Mouse (Mus musculus): Measurements from ENCODE around the gene Psmb7. TPM values are rescaled to one million over a fixed set of nuclear protein-coding genes. Genes with fewer than 3 reads are reported as not detected.

Gene Psmb7
- polyA plus RNA-seq, 1 experiment from 2014 or later: 271 TPM

GRCm38 (mm10) chr2:38628801-38629200, 15.1 kb downstream of the Psmb7 start:
- no peaks in the 10 kb centered on the region for H3K4me1 ChIP-seq (replicated peaks; ENCODE audit: control insufficient read depth, insufficient read depth, low read length)
- WGBS: 90% methylated on average over 4 of the region's 4 CpGs
- DNase-seq (ENCODE audit: low spot score) (no peak), ATAC-seq (replicated peaks; ENCODE audit: low FRiP score) (no peak)
- no peaks in the 10 kb centered on the region for H3K9me3 ChIP-seq (ENCODE audit: control insufficient read depth, low read length)
- no peaks in the 10 kb centered on the region for H3K27me3 ChIP-seq (replicated peaks; ENCODE audit: control insufficient read depth, insufficient read depth, low read length)
- no peak overlapping the region for H3K27ac ChIP-seq (ENCODE audit: low read depth, low read length)
- peaks cover 38% of the 10 kb centered on the region for H3K36me3 ChIP-seq (ENCODE audit: control insufficient read depth, insufficient read depth, low read length)
- no peak overlapping the region for H3K4me3 ChIP-seq (ENCODE audit: low read depth, low read length)
- H3K4me2 ChIP-seq: no peak overlapping the region
- no peak overlapping the region for H3K9ac ChIP-seq (ENCODE audit: low read depth, low read length)

GRCm38 (mm10) chr2:38623821-38624590, 19.9 kb downstream of the Psmb7 start:
- Histone ChIP-seq H3K9me3 (ENCODE audit: control insufficient read depth, low read length) (no peaks in the 10 kb centered on the region), H3K9ac (ENCODE audit: low read depth, low read length) (no peak overlapping the region), H3K27ac (ENCODE audit: low read depth, low read length) (no peak overlapping the region), H3K4me3 (ENCODE audit: low read depth, low read length) (no peak overlapping the region), H3K36me3 (ENCODE audit: control insufficient read depth, insufficient read depth, low read length) (peaks cover 21% of the 10 kb centered on the region), H3K27me3 (replicated peaks; ENCODE audit: control insufficient read depth, insufficient read depth, low read length) (no peaks in the 10 kb centered on the region), H3K4me2 (no peak overlapping the region), H3K4me1 (replicated peaks; ENCODE audit: control insufficient read depth, insufficient read depth, low read length) (no peaks in the 10 kb centered on the region)
- DNase-seq (ENCODE audit: low spot score) (no peak), ATAC-seq (replicated peaks; ENCODE audit: low FRiP score) (no peak)
- WGBS: 86% methylated on average over 8 of the region's 8 CpGs

- Histone ChIP-seq H3K9ac (ENCODE audit: low read depth, low read length) (no peak overlapping the region), H3K4me2 (no peak overlapping the region), H3K27ac (ENCODE audit: low read depth, low read length) (no peak overlapping the region), H3K9me3 (ENCODE audit: control insufficient read depth, low read length) (no peaks in the 10 kb centered on the region), H3K4me3 (ENCODE audit: low read depth, low read length) (no peak overlapping the region), H3K4me1 (replicated peaks; ENCODE audit: control insufficient read depth, insufficient read depth, low read length) (no peaks in the 10 kb centered on the region), H3K36me3 (ENCODE audit: control insufficient read depth, insufficient read depth, low read length) (peaks cover 16% of the 10 kb centered on the region), H3K27me3 (replicated peaks; ENCODE audit: control insufficient read depth, insufficient read depth, low read length) (no peaks in the 10 kb centered on the region)
- DNase-seq (ENCODE audit: low spot score) (no peak), ATAC-seq (replicated peaks; ENCODE audit: low FRiP score) (no peak)
- 81% methylated on average over 3 of the region's 3 CpGs for WGBS
Observed at GRCm38 (mm10) chr2:38623411-38623810, 20.5 kb downstream of the Psmb7 start.

GRCm38 (mm10) chr2:38621610-38622021, 22.3 kb downstream of the Psmb7 start:
- Histone ChIP-seq H3K4me1 (replicated peaks; ENCODE audit: control insufficient read depth, insufficient read depth, low read length) (no peaks in the 10 kb centered on the region), H3K36me3 (ENCODE audit: control insufficient read depth, insufficient read depth, low read length) (peaks cover 11% of the 10 kb centered on the region; the same call in 1 of the 2 replicates), H3K9me3 (ENCODE audit: control insufficient read depth, low read length) (no peaks in the 10 kb centered on the region), H3K4me2 (no peak overlapping the region), H3K27ac (ENCODE audit: low read depth, low read length) (no peak overlapping the region), H3K27me3 (replicated peaks; ENCODE audit: control insufficient read depth, insufficient read depth, low read length) (no peaks in the 10 kb centered on the region), H3K4me3 (ENCODE audit: low read depth, low read length) (no peak overlapping the region), H3K9ac (ENCODE audit: low read depth, low read length) (no peak overlapping the region)
- ATAC-seq (replicated peaks; ENCODE audit: low FRiP score): no peak
- DNase-seq (ENCODE audit: low spot score): no peak
- 74% methylated on average over 6 of the region's 6 CpGs for WGBS

- peaks cover 9% of the 10 kb centered on the region; the same call in 1 of the 2 replicates for H3K36me3 ChIP-seq (ENCODE audit: control insufficient read depth, insufficient read depth, low read length)
- no peak for ATAC-seq (replicated peaks; ENCODE audit: low FRiP score)
- no peak for DNase-seq (ENCODE audit: low spot score)
Observed at GRCm38 (mm10) chr2:38621076-38621475, 22.8 kb downstream of the Psmb7 start.

GRCm38 (mm10) chr2:38619777-38620176, 24.1 kb downstream of the Psmb7 start:
- no peak for DNase-seq (ENCODE audit: low spot score)
- no peak overlapping the region for H3K27ac ChIP-seq (ENCODE audit: low read depth, low read length)
- peaks cover 9% of the 10 kb centered on the region; the same call in 1 of the 2 replicates for H3K36me3 ChIP-seq (ENCODE audit: control insufficient read depth, insufficient read depth, low read length)
- 92% methylated on average over 4 of the region's 4 CpGs for WGBS
- no peaks in the 10 kb centered on the region for H3K27me3 ChIP-seq (replicated peaks; ENCODE audit: control insufficient read depth, insufficient read depth, low read length)
- H3K9ac ChIP-seq (ENCODE audit: low read depth, low read length): no peak overlapping the region
- H3K9me3 ChIP-seq (ENCODE audit: control insufficient read depth, low read length): no peaks in the 10 kb centered on the region
- H3K4me2 ChIP-seq: no peak overlapping the region
- no peak overlapping the region for H3K4me3 ChIP-seq (ENCODE audit: low read depth, low read length)
- no peak for ATAC-seq (replicated peaks; ENCODE audit: low FRiP score)
- no peaks in the 10 kb centered on the region; the same call in 1 of the 2 replicates for H3K4me1 ChIP-seq (replicated peaks; ENCODE audit: control insufficient read depth, insufficient read depth, low read length)

More at GRCm38 (mm10) chr2:38621076-38621475, 22.8 kb downstream of the Psmb7 start:
- no peak overlapping the region for H3K4me3 ChIP-seq (ENCODE audit: low read depth, low read length)
- no peaks in the 10 kb centered on the region for H3K9me3 ChIP-seq (ENCODE audit: control insufficient read depth, low read length)
- no peak overlapping the region for H3K27ac ChIP-seq (ENCODE audit: low read depth, low read length)
- no peaks in the 10 kb centered on the region for H3K27me3 ChIP-seq (replicated peaks; ENCODE audit: control insufficient read depth, insufficient read depth, low read length)
- no peak overlapping the region for H3K4me2 ChIP-seq
- H3K4me1 ChIP-seq (replicated peaks; ENCODE audit: control insufficient read depth, insufficient read depth, low read length): no peaks in the 10 kb centered on the region; the same call in 1 of the 2 replicates
- WGBS: 89% methylated on average over 4 of the region's 4 CpGs
- H3K9ac ChIP-seq (ENCODE audit: low read depth, low read length): no peak overlapping the region

GRCm38 (mm10) chr2:38616956-38617872, 26.7 kb downstream of the Psmb7 start:
- no peak for DNase-seq (ENCODE audit: low spot score)
- Histone ChIP-seq H3K27me3 (replicated peaks; ENCODE audit: control insufficient read depth, insufficient read depth, low read length) (no peaks in the 10 kb centered on the region), H3K4me3 (ENCODE audit: low read depth, low read length) (no peak overlapping the region), H3K27ac (ENCODE audit: low read depth, low read length) (no peak overlapping the region), H3K4me2 (no peak overlapping the region), H3K9me3 (ENCODE audit: control insufficient read depth, low read length) (no peaks in the 10 kb centered on the region), H3K9ac (ENCODE audit: low read depth, low read length) (no peak overlapping the region), H3K4me1 (replicated peaks; ENCODE audit: control insufficient read depth, insufficient read depth, low read length) (no peaks in the 10 kb centered on the region; the same call in 1 of the 2 replicates), H3K36me3 (ENCODE audit: control insufficient read depth, insufficient read depth, low read length) (peaks cover 9% of the 10 kb centered on the region; the same call in 1 of the 2 replicates)
- 79% methylated on average over 5 of the region's 5 CpGs for WGBS
- no peak for ATAC-seq (replicated peaks; ENCODE audit: low FRiP score)

- Histone ChIP-seq H3K4me2 (no peak overlapping the region), H3K4me1 (replicated peaks; ENCODE audit: control insufficient read depth, insufficient read depth, low read length) (no peaks in the 10 kb centered on the region; the same call in 1 of the 2 replicates), H3K27me3 (replicated peaks; ENCODE audit: control insufficient read depth, insufficient read depth, low read length) (no peaks in the 10 kb centered on the region), H3K9me3 (ENCODE audit: control insufficient read depth, low read length) (no peaks in the 10 kb centered on the region), H3K36me3 (ENCODE audit: control insufficient read depth, insufficient read depth, low read length) (peaks cover 6% of the 10 kb centered on the region; the same call in 1 of the 2 replicates), H3K9ac (ENCODE audit: low read depth, low read length) (no peak overlapping the region), H3K27ac (ENCODE audit: low read depth, low read length) (no peak overlapping the region), H3K4me3 (ENCODE audit: low read depth, low read length) (no peak overlapping the region)
- ATAC-seq (replicated peaks; ENCODE audit: low FRiP score) (no peak), DNase-seq (ENCODE audit: low spot score) (no peak)
- WGBS: 62% methylated on average over 4 of the region's 4 CpGs
Observed at GRCm38 (mm10) chr2:38616072-38616471, 27.8 kb downstream of the Psmb7 start.
